Mouse (Mus musculus): ENCODE data around the gene Olfr74. TPM values are rescaled to one million over a fixed set of nuclear protein-coding genes. Genes with fewer than 3 reads are reported as not detected.

Olfr74 gene
- polyA plus RNA-seq (2014; fragmentation: Illumina TruSeq; extraction: RNeasy Lipid Tissue Mini Kit (QIAGEN cat#74804); ENCODE audit: low read depth, low replicate concordance), result not detected

DNA sequence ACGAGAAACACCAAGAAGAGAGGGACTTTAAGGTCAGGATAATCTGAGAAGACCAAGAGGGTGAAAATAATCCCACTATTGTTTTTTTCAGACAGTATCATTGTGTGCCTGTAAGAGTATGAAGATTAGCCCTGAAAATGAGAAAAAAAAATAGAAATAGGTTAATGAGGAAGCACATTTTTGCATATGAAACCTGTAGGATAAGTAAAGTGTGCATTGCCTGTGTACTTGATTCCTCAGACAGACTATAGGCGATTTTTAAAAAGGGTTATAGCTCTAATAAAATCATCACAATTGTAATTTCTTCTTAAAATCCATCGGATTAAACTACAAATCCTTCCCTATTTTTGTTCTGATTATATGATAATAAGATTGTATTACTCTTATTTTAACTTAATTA is at the start of gene Olfr74:
TSS of gene Olfr74 (minus strand) at position 101 of the 400 bp plus-strand sequence.

DNA sequence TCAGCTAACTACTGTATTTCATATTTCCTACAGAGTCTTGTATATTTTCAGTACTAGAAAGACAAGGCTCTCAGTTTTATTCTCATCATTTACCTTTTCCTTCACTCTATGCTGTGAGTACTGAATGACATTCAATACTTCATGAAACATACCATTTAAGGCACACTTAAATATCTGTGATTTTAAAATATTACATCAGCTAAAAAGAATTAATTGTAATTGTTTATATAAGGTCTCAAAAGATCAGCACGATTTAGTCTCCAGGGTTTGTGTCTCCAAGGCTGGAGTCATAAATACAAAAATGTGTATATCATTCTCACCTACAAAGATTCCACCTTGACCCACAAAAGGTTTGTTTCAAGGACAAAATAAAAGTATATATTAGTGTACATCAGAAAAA is 48.0 kb upstream of the Olfr74 start, which contains the start of gene Olfr1161:
TSS of gene Olfr1161 (plus strand) at position 301 of the 400 bp plus-strand sequence.

DNA sequence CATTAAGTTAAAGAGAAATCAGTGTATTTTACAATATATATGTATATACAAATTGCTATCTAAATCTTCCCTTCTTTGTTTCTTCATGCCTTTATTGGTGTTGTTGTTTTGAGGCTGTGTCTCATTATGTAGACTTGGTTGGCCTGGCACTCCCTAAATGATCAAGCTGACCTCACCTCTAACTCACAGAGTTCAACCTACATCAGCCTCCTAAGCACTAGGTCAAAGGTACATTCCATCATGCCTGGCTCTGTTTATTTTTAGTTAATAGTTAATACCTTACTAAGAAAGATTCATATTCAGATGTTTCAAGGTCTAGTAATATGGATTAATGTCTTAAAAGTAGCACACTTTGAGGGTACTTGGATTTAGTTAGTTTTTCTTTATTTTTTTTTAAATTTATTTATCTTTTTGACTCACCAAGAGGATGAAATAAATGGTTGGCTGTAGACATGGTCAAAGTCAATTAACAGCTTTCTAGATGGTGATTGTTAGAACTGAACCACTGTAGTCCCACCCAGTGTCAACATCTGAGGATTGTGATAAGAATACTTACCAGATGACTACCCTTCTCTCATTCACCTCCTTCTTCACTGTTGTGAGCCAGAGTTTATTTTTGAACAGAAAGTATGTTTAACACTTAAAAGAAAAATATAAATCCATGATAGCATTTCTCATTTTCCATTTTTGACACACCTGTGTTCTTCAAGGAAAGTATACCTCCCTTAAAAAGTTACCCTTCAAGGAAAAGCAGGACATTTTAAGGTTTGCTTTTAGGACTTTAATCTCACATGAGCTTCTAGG is 33.3 kb upstream of the Olfr74 start, which contains the start of gene Olfr1160:
TSS of gene Olfr1160 (minus strand) at position 754 of the 804 bp plus-strand sequence.

DNA sequence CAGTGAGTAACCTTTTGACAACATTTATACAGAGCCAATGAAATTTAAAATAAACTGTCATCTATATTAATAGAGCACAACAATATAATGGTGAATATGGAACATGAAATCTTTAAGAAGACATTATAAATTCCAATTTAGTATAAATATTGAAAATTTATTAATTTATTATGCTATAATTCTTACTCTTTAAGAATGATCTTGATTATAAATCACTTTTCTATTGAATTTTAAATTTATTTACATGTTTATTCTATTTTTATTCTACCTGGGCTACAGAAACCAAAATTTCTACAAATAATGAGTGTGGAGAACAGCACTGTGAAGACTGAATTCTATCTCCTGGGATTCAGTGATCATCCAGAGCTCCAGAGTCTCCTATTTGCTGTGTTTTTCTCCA is 15.3 kb upstream of the Olfr74 start, which contains the start of gene Olfr1158:
TSS of gene Olfr1158 (plus strand) at position 301 of the 400 bp plus-strand sequence.

DNA sequence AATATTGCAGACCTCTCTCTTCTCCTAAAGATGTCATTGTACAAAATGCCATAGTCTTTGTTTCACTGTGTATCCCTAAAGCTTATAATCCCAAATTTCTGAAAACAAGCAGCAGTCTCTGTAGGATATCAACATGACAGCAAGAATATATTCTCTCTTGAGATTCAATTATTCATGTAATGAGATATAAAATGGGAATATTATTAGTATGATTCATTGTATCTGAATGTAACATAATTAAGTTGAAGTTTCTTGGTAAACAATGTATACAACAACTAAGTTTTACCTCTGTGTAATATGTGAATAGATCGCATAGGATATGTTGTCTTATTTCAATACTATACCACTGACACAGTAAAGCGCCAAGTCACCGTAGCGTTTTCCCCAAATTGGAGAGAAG is 6.3 kb downstream of the Olfr74 start, which contains the start of gene Olfr1157:
TSS of gene Olfr1157 (minus strand) at position 101 of the 400 bp plus-strand sequence.

DNA sequence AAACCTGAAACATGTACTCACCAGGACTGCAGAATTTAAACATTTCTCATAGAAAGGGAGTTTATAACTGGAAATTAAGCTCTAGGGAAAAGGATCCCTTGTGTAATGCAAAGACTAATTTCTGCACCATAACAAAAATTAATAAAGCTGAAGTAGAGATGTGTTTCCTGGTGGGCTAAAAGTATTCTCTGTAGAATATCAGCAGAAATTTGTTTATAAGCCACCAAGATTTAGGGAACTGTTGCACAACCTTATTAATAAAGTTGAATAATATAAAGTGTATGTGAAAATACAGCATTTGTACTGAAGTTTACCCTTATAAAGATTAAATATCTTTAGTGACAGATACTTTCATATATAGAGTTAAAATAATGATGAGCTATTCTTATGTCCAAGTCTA is 21.5 kb downstream of the Olfr74 start, which contains the start of gene Olfr1156:
TSS of gene Olfr1156 (minus strand) at position 101 of the 400 bp plus-strand sequence.

DNA sequence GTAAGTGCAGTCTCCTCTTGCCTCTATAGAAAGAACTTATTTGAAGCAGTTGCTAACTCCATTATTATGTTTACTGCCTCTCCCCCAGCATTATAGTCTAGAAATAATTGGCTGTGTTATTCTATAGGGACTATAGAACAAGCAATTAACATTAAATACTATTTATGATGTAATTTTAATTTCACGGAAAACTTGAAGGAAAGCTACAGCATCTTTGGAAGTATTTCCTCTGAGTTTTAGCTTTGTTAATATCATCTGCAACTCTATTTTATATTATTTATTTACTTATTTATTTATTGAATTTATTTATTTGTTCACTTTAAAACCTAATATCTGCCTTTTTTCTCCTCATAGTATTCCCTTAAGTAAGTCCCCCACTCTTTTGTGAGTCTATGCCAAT is 29.4 kb downstream of the Olfr74 start, which contains the start of gene Olfr1155:
TSS of gene Olfr1155 (minus strand) at position 101 of the 400 bp plus-strand sequence.

Other genes with a start within 250 kb of the Olfr74 start
- gene Olfr1138, start 234.7 kb downstream of the Olfr74 start, polyA plus RNA-seq (2014; fragmentation: Illumina TruSeq; extraction: RNeasy Lipid Tissue Mini Kit (QIAGEN cat#74804); ENCODE audit: low read depth, low replicate concordance), result not detected
- gene Olfr1140, start 230.9 kb downstream of the Olfr74 start, polyA plus RNA-seq (2014; fragmentation: Illumina TruSeq; extraction: RNeasy Lipid Tissue Mini Kit (QIAGEN cat#74804); ENCODE audit: low read depth, low replicate concordance), result not detected
- not detected for gene Olfr1141, start 220.7 kb downstream of the Olfr74 start, polyA plus RNA-seq (2014; fragmentation: Illumina TruSeq; extraction: RNeasy Lipid Tissue Mini Kit (QIAGEN cat#74804); ENCODE audit: low read depth, low replicate concordance)
- gene Olfr152, start 195.2 kb downstream of the Olfr74 start, polyA plus RNA-seq (2014; fragmentation: Illumina TruSeq; extraction: RNeasy Lipid Tissue Mini Kit (QIAGEN cat#74804); ENCODE audit: low read depth, low replicate concordance), result not detected
- gene Olfr1143, start 174.1 kb downstream of the Olfr74 start, polyA plus RNA-seq (2014; fragmentation: Illumina TruSeq; extraction: RNeasy Lipid Tissue Mini Kit (QIAGEN cat#74804); ENCODE audit: low read depth, low replicate concordance), result not detected
- not detected for gene Olfr1145, start 164.8 kb downstream of the Olfr74 start, polyA plus RNA-seq (2014; fragmentation: Illumina TruSeq; extraction: RNeasy Lipid Tissue Mini Kit (QIAGEN cat#74804); ENCODE audit: low read depth, low replicate concordance)
- gene Olfr1148, start 144.1 kb downstream of the Olfr74 start, polyA plus RNA-seq (2014; fragmentation: Illumina TruSeq; extraction: RNeasy Lipid Tissue Mini Kit (QIAGEN cat#74804); ENCODE audit: low read depth, low replicate concordance), result not detected
- gene Olfr1150-ps1, start 130.7 kb downstream of the Olfr74 start, polyA plus RNA-seq (2014; fragmentation: Illumina TruSeq; extraction: RNeasy Lipid Tissue Mini Kit (QIAGEN cat#74804); ENCODE audit: low read depth, low replicate concordance), result not detected
- not detected for gene Olfr1151, start 118.8 kb downstream of the Olfr74 start, polyA plus RNA-seq (2014; fragmentation: Illumina TruSeq; extraction: RNeasy Lipid Tissue Mini Kit (QIAGEN cat#74804); ENCODE audit: low read depth, low replicate concordance)
- 0.06 TPM for gene Olfr1152, start 108.2 kb downstream of the Olfr74 start, polyA plus RNA-seq (2014; fragmentation: Illumina TruSeq; extraction: RNeasy Lipid Tissue Mini Kit (QIAGEN cat#74804); ENCODE audit: low read depth, low replicate concordance)
- gene Olfr1153, start 79.7 kb downstream of the Olfr74 start, polyA plus RNA-seq (2014; fragmentation: Illumina TruSeq; extraction: RNeasy Lipid Tissue Mini Kit (QIAGEN cat#74804); ENCODE audit: low read depth, low replicate concordance), result 0.15 TPM
- not detected for gene Olfr1154, start 69.5 kb downstream of the Olfr74 start, polyA plus RNA-seq (2014; fragmentation: Illumina TruSeq; extraction: RNeasy Lipid Tissue Mini Kit (QIAGEN cat#74804); ENCODE audit: low read depth, low replicate concordance)
- not detected for gene Olfr1155, start 29.5 kb downstream of the Olfr74 start, polyA plus RNA-seq (2014; fragmentation: Illumina TruSeq; extraction: RNeasy Lipid Tissue Mini Kit (QIAGEN cat#74804); ENCODE audit: low read depth, low replicate concordance)
- gene Olfr1156, start 21.6 kb downstream of the Olfr74 start, polyA plus RNA-seq (2014; fragmentation: Illumina TruSeq; extraction: RNeasy Lipid Tissue Mini Kit (QIAGEN cat#74804); ENCODE audit: low read depth, low replicate concordance), result not detected
- not detected for gene Olfr1157, start 6.4 kb downstream of the Olfr74 start, polyA plus RNA-seq (2014; fragmentation: Illumina TruSeq; extraction: RNeasy Lipid Tissue Mini Kit (QIAGEN cat#74804); ENCODE audit: low read depth, low replicate concordance)
- not detected for gene Olfr1158, start 15.4 kb upstream of the Olfr74 start, polyA plus RNA-seq (2014; fragmentation: Illumina TruSeq; extraction: RNeasy Lipid Tissue Mini Kit (QIAGEN cat#74804); ENCODE audit: low read depth, low replicate concordance)
- gene Olfr1160, start 33.6 kb upstream of the Olfr74 start, polyA plus RNA-seq (2014; fragmentation: Illumina TruSeq; extraction: RNeasy Lipid Tissue Mini Kit (QIAGEN cat#74804); ENCODE audit: low read depth, low replicate concordance), result not detected
- gene Olfr1161, start 48.1 kb upstream of the Olfr74 start, polyA plus RNA-seq (2014; fragmentation: Illumina TruSeq; extraction: RNeasy Lipid Tissue Mini Kit (QIAGEN cat#74804); ENCODE audit: low read depth, low replicate concordance), result not detected
- not detected for gene Olfr73, start 63.0 kb upstream of the Olfr74 start, polyA plus RNA-seq (2014; fragmentation: Illumina TruSeq; extraction: RNeasy Lipid Tissue Mini Kit (QIAGEN cat#74804); ENCODE audit: low read depth, low replicate concordance)
- not detected for gene Olfr1162, start 76.5 kb upstream of the Olfr74 start, polyA plus RNA-seq (2014; fragmentation: Illumina TruSeq; extraction: RNeasy Lipid Tissue Mini Kit (QIAGEN cat#74804); ENCODE audit: low read depth, low replicate concordance)
- not detected for gene Olfr1163, start 97.2 kb upstream of the Olfr74 start, polyA plus RNA-seq (2014; fragmentation: Illumina TruSeq; extraction: RNeasy Lipid Tissue Mini Kit (QIAGEN cat#74804); ENCODE audit: low read depth, low replicate concordance)
- not detected for gene Olfr1164, start 119.3 kb upstream of the Olfr74 start, polyA plus RNA-seq (2014; fragmentation: Illumina TruSeq; extraction: RNeasy Lipid Tissue Mini Kit (QIAGEN cat#74804); ENCODE audit: low read depth, low replicate concordance)
- not detected for gene Olfr1166, start 153.6 kb upstream of the Olfr74 start, polyA plus RNA-seq (2014; fragmentation: Illumina TruSeq; extraction: RNeasy Lipid Tissue Mini Kit (QIAGEN cat#74804); ENCODE audit: low read depth, low replicate concordance)
- not detected for gene Olfr1167, start 180.5 kb upstream of the Olfr74 start, polyA plus RNA-seq (2014; fragmentation: Illumina TruSeq; extraction: RNeasy Lipid Tissue Mini Kit (QIAGEN cat#74804); ENCODE audit: low read depth, low replicate concordance)
- not detected for gene Olfr1168, start 207.2 kb upstream of the Olfr74 start, polyA plus RNA-seq (2014; fragmentation: Illumina TruSeq; extraction: RNeasy Lipid Tissue Mini Kit (QIAGEN cat#74804); ENCODE audit: low read depth, low replicate concordance)